Mouse (Mus musculus): ENCODE measurements at regions not wholly inside any gene's neighbourhood (a gene's known extent, or its start where the extent isn't known, plus 50 kb on each side); places are given as distances from the start of the nearest gene placed in this dataset.

- TF ChIP-seq POLR2A (IDR thresholded peaks at IDR 0.05; ENCODE audit: extremely low read depth, insufficient read depth, low read length) (no peak), CTCF (IDR thresholded peaks at IDR 0.05; ENCODE audit: low read depth, low read length) (no peak)
These were observed 629.3 kb upstream of the Gm10131 start for GRCm38 (mm10) chr8:34740836-34741235.
